Mouse (Mus musculus) kidney, postnatal 0 days (tissue): ENCODE results near the gene Zfp526. TPM values are rescaled to one million over a fixed set of nuclear protein-coding genes. Genes with fewer than 3 reads are reported as not detected.
A peak's percentile ranks its signal among the peaks of the same experiment; 100 is the strongest.

Experiments
- ATAC-seq: fragments of 200-750 bp; cut with Nextera tagmentation; replicated peaks from 2 replicates; pipeline ENCODE4 v1.8.0; 2017; ENCODE audit warnings: low read depth, moderate number of reproducible peaks, moderate TSS enrichment, moderate library complexity; ENCODE audit not compliant: low FRiP score
- DNase-seq: peaks from one replicate; pipeline ENCODE4 v3.0.0-alpha.2; 2016; ENCODE audit warnings: low spot score
- H3K27ac ChIP-seq: fragments of 300-500 bp; sonication (generic); 2 replicates; pipeline ENCODE4 v1.5.1; 2014; ENCODE audit warnings: mild to moderate bottlenecking
- H3K27me3 ChIP-seq: fragments of 300-500 bp; sonication (generic); 2 replicates; pipeline ENCODE4 v1.6.1; 2014; ENCODE audit warnings: low read length, mixed read lengths; ENCODE audit not compliant: insufficient read depth
- H3K36me3 ChIP-seq: fragments of 300-500 bp; sonication (generic); 2 replicates; pipeline ENCODE4 v1.6.1; 2014; ENCODE audit warnings: low read length, mixed read lengths; ENCODE audit not compliant: insufficient read depth
- H3K4me1 ChIP-seq: fragments of 300-500 bp; sonication (generic); replicated peaks from 2 replicates; pipeline ENCODE4 v1.6.1; 2014; ENCODE audit warnings: antibody characterized with exemption, low read length, mixed read lengths; ENCODE audit not compliant: insufficient read depth
- H3K4me2 ChIP-seq: fragments of 300-500 bp; sonication (generic); 2 replicates; pipeline ENCODE4 v1.6.1; 2014; ENCODE audit warnings: mild to moderate bottlenecking, low read length, moderate library complexity, mixed read lengths
- H3K4me3 ChIP-seq: fragments of 300-500 bp; sonication (generic); replicated peaks from 2 replicates; pipeline ENCODE4 v1.5.1; 2014; ENCODE audit warnings: low read depth, low read length
- H3K9ac ChIP-seq: fragments of 300-500 bp; sonication (generic); 2 replicates; pipeline ENCODE4 v1.6.1; 2014; ENCODE audit warnings: low read depth, low read length
- H3K9me3 ChIP-seq: fragments of 300-500 bp; sonication (generic); replicated peaks from 2 replicates; pipeline ENCODE4 v1.6.1; 2016; ENCODE audit warnings: low read length, inconsistent platforms, mixed read lengths
- CTCF ChIP-seq: IDR thresholded peaks from 2 replicates; pipeline ENCODE4 v1.5.1; 2016; ENCODE audit warnings: antibody characterized with exemption, low read depth, mild to moderate bottlenecking, moderate library complexity
- WGBS: fragments of 180-500 bp; shearing (Covaris S2); extraction: QIAGEN DNeasy Blood & Tissue Kit; methylation state at CpG from one replicate; pipeline ENCODE4 v1.1.7; 2014; 5-methylcytosine and 5-hydroxymethylcytosine counted together
- polyA plus RNA-seq: library from polyadenylated mRNA; unstranded; fragments of >200 nt; fragmentation: Nextera tagmentation; extraction: Ambion mirVana; gene quantifications from 2 replicates; pipeline ENCODE4 v1.2.1, GENCODE M21; 2015

Gene Zfp526
- polyA plus RNA-seq, 1 experiment from 2014 or later, result 1.9 TPM

DNA sequence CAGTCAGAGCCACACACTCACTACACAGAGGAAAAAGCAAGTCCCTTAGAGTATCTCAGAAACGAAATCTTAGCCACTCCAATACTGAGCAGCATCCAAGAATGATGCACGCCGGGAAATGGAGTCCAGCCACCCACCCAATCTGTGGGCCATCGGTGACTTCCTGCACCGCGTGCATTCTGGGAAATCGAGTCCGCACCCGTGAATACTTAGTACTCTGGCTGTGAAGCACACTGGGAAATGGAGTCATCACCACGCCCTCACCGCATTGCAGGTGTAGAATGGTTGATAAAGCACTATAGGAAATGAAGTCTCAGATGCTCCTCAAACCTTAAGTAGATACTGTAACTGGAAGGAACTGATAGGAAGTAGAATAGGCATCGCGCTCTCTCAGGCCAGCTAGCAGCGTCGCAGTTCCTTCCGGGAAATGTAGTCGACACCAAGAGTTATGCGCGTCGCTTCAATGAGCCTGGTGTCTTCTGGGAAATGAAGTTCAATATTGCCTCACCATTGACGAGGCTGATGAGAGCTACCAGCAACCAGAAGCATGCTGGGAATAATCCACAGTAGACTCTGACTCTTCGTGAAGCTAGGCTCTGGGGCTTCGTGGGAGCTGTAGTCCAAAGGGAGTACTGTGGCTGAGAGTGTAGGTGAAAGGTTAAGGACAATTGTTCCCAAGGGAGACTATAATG is 16.9 kb downstream of the Zfp526 start:
- Histone ChIP-seq H3K4me3 (peak overlapping the region; percentile 99), H3K4me2 (peak overlapping the region; percentile 79), H3K36me3 (peaks cover 10% of the 10 kb centered on the region; the same call in 1 of the 2 replicates), H3K9ac (peak overlapping the region; percentile 99; the same call in 1 of the 2 replicates), H3K27me3 (no peaks in the 10 kb centered on the region), H3K4me1 (peaks cover 13% of the 10 kb centered on the region), H3K27ac (peak overlapping the region; percentile 81; the same call in 1 of the 2 replicates), H3K9me3 (no peaks in the 10 kb centered on the region)
- DNase-seq, result peak; percentile 98
- peak; percentile 91 for ATAC-seq
- under 1% methylated on average over 23 of the region's 23 CpGs for WGBS
- TF ChIP-seq CTCF, result no peak; the same call in 1 of the 2 replicates

DNA sequence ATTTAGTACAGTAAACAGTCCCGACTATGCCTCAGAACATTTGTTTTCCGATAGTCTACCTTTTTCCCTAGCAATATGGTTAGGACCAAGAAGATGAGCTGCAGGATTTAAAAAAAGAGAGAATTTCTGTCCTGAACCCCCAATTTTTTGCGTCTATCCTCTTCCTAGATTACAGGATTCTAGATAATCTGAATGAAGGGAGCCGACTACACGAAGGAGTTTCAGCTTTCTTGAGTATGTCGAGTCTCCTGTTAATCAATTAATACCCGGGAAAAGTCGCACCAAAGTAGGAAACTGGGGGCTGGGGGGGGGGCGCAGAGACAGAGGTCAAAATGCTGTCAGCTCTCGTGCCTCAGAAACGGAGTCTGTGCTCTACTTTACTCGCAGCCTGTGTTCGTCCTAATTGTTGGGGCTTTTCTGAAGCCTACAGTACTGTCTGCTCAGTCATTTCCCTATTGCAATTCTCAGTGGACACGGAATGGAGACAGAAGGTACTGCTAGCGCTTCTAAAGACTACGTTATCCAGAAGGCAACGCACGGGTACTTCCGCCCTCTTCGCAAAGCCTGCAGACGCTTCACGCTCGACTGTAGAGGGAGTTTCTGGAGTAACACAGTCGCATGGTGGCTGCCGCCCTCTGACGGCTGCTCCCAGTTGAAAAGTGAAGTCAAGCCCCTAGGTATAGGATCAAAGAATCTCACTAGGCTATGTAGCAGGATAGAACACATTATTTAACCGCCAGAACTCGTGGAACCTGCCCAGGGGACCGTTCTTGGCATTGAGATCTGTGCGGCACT is 17.8 kb downstream of the Zfp526 start:
- peak; percentile 99 for DNase-seq
- WGBS, result 2% methylated on average over 30 of the region's 30 CpGs
- peak overlapping the region; percentile 99 for H3K4me3 ChIP-seq
- peaks cover 13% of the 10 kb centered on the region for H3K4me1 ChIP-seq
- H3K4me2 ChIP-seq, result peak overlapping the region; percentile 79
- ATAC-seq, result peak; percentile 35
- H3K9ac ChIP-seq, result peak overlapping the region; percentile 37; the same call in 1 of the 2 replicates
- H3K36me3 ChIP-seq, result 0 out of 2 replicates have a peak, but pooled peaks cover 6% of the 10 kb centered on the region
- no peaks in the 10 kb centered on the region for H3K27me3 ChIP-seq
- no peaks in the 10 kb centered on the region for H3K9me3 ChIP-seq
- H3K27ac ChIP-seq, result peak overlapping the region; percentile 80
- peak; percentile 82 for TF ChIP-seq CTCF

DNA sequence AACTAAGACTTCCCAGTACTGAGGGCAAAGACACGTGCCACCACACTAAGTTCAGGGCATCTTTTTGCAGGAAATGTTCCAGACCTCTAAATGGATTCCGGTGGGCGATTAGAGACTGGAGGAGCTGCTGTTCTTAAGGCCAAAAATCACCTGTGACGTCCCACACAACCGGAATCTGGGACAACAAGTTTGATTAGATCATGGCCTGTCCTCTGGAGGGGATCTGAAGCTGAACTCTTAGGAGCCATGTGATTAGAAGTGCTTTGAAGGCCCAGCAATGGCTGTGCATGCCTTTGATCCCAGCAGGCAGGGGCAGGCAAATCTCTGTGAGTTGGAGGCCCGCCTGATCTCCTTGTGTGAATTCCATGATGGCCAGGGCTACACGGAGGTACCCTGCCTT is 19.4 kb downstream of the Zfp526 start:
- H3K27ac ChIP-seq, result no peak overlapping the region

DNA sequence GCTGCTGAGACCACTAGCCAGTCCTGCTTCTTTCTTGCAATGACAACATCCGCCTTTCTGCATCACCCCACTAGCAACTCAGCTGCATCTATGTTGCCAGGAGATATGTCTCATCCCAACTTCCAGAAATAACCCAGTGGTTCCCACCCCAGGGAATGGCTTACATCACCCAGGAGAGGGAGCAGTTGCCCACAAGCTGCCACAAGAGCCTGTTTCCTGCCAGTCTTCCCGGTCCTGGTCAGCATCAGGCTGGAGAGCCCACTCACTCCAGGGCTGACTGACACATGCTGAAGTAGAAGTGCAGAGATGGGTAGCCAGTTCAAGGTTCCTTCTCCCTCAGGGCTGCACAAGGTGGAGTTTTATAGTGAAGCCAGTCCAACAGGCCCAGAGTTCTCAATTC is 19.8 kb downstream of the Zfp526 start:
- WGBS, result 26% methylated on average over 2 of the region's 2 CpGs

More for the DNA sequence above, 19.4 kb downstream of the Zfp526 start:
- ATAC-seq (no peak), DNase-seq (no peak)
- Histone ChIP-seq H3K4me2 (no peak overlapping the region), H3K9me3 (no peaks in the 10 kb centered on the region), H3K4me1 (peaks cover 18% of the 10 kb centered on the region), H3K36me3 (peaks cover 20% of the 10 kb centered on the region), H3K27me3 (no peaks in the 10 kb centered on the region), H3K4me3 (no peak overlapping the region), H3K9ac (no peak overlapping the region)
- WGBS, result 61% methylated on average over 7 of the region's 7 CpGs
- TF ChIP-seq CTCF, result no peak

DNA sequence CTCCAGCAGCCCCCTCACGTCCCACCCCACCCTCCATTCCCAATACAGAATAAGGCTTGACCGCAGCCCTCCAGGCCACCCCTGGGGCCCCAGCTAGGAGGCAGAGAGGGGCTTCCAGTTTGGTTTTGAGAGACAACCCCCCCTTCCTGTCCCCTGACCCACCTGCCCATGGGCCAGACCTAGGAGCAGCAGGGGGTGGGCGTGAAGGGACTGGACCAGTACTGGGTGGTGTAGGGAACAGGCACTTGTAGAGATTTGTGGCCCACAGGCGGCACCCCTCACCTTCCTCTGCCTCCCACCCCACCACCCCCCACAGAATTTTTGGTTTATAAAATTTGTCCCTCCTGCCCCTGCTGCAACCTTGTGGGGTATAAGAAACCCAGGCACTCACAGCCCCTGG is 22.1 kb downstream of the Zfp526 start:
- H3K27me3 ChIP-seq, result no peaks in the 10 kb centered on the region
- H3K4me1 ChIP-seq, result peaks cover 31% of the 10 kb centered on the region
- H3K9me3 ChIP-seq, result no peaks in the 10 kb centered on the region
- no peak overlapping the region for H3K27ac ChIP-seq
- no peak overlapping the region for H3K9ac ChIP-seq
- H3K4me3 ChIP-seq, result no peak overlapping the region
- ATAC-seq, result no peak
- TF ChIP-seq CTCF, result no peak
- H3K36me3 ChIP-seq, result peaks cover 25% of the 10 kb centered on the region
- no peak overlapping the region for H3K4me2 ChIP-seq
- WGBS, result 79% methylated on average over 4 of the region's 4 CpGs
- DNase-seq, result no peak

More for the DNA sequence above, 19.8 kb downstream of the Zfp526 start:
- DNase-seq (peak; percentile 86), ATAC-seq (no peak)
- Histone ChIP-seq H3K27me3 (no peaks in the 10 kb centered on the region), H3K4me1 (peaks cover 17% of the 10 kb centered on the region), H3K4me2 (no peak overlapping the region), H3K4me3 (no peak overlapping the region), H3K36me3 (peaks cover 24% of the 10 kb centered on the region), H3K9ac (no peak overlapping the region), H3K9me3 (no peaks in the 10 kb centered on the region), H3K27ac (no peak overlapping the region)
- TF ChIP-seq CTCF, result peak; percentile 79

DNA sequence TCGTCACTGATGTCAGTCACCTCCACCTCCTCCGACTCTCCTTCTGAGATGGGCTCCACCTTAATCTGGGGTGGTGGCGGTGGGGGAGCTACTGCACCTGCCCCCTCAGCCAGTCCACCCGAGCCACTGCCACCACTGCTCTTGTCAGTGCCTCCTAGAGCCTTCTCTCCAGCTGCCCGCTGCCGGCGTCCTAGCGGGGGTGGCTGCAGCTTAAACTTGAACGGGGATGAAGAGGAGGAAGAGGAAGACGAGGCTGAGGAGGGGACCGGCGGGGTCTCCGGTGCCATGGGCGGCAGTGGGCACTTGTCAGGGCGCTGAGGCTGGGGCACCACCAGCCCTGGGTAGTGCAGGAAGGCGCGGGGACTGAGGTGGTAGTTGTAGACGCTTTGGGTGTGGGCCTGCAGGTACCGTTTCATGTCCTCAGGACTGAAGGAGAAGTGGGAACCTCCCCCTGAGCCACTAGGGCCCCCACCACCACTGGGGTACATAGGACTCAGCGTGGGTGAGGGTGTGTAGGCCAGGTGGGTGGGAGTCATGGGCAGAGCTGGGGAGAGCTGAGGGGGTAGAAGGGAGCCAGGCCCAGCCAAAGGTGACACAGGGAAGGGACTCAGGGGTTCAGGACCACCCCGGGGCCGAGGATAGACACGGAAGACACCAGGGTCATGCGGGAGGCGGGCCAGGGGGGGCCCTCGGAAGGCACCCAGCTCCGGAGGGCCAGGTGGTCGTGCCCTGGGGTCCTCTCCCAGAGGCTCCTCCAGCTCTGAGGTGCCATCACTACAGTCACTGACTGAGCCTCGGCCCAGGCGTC is 23.5 kb downstream of the Zfp526 start:
- H3K4me3 ChIP-seq, result no peak overlapping the region
- H3K4me2 ChIP-seq, result no peak overlapping the region
- WGBS, result 86% methylated on average over 30 of the region's 30 CpGs
- DNase-seq (no peak), ATAC-seq (no peak)
- peaks cover 25% of the 10 kb centered on the region for H3K36me3 ChIP-seq
- H3K9me3 ChIP-seq, result no peaks in the 10 kb centered on the region
- 0 out of 2 replicates have a peak overlapping the region, but pooled peaks have one; percentile 1 for H3K9ac ChIP-seq
- H3K27me3 ChIP-seq, result no peaks in the 10 kb centered on the region
- H3K27ac ChIP-seq, result no peak overlapping the region
- TF ChIP-seq CTCF, result no peak
- H3K4me1 ChIP-seq, result peaks cover 31% of the 10 kb centered on the region
